Mouse (Mus musculus) right cerebral cortex, postnatal 10 days (tissue): ENCODE measurements at regions not wholly inside any gene's neighbourhood (a gene's known extent, or its start where the extent isn't known, plus 50 kb on each side); places are given as distances from the start of the nearest gene placed in this dataset.

Source experiments
- DNase-seq, 2 experiments: peaks; one replicate each; pipeline ENCODE4 v3.0.0; 2021; ENCODE audit warnings: low spot score in 2 of 2

DNA sequence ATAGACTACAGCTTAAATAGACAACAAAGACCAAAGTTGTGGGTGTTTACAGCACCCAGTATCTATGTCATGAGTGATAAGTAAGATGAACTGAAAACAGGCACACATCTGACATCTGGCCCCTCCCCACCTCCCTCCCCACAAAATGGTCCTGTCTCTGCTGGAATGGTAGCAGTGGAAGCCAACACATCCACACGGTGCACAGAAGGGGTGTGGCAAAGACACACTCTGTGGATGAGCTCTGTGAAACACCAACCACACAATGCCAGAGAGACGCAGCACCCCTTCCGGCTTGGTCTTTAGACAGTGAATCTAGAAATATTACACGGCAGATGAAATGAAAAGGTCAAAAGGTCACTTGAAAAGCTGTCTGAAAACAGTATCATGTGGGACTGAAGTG is 85.6 kb downstream of the Fgf18 start:
- no peak for DNase-seq

- no peak for DNase-seq
These were observed 86.8 kb downstream of the Fgf18 start for GRCm38 (mm10) chr11:33060352-33060751.

- DNase-seq: no peak
These were observed 97.0 kb downstream of the Fgf18 start for GRCm38 (mm10) chr11:33050216-33050615.

DNA sequence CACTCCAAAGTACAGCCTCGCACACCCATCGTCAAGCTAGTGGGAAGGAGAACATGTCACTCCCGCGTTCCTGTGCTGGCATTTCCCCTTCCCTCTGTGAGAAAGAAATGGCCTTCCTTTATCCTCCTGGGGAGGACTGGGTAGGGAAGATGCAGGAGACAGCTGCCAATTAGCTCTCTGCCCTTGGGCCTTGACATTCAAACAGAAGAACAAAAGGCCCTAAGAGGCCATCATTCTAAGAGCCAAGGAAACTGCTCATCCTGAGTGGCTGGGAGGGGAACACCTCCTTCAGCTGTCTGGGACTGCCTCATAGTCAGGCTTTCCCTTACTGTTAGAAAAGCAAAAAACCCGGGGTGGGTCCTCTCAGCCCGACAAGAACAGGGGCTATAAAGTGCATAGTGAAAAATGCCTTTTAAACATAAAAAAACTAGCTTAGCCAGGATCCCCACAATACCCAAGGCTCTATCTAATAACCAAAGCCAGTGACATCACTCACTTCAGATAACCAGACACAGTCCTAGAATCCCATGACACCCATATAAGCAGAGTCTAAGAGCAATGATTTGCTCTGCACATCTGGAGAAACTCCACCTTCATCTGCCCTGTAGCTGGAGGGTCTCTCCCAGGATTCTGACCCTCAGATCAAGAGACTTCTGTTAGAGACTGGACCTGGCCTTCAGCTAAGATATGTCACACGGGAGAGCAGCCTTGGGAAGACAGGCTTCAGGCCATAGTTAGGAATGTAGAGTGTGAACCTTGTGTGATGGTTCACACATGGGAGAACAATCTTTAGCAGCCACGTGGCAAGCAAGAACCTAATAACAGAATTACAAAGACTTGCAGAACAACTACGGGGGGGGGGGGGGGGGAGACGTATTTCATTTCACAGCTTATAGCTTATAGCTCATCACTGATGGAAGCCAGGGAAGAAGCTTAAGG is 107.1 kb downstream of the Fgf18 start:
- no peak for DNase-seq

DNA sequence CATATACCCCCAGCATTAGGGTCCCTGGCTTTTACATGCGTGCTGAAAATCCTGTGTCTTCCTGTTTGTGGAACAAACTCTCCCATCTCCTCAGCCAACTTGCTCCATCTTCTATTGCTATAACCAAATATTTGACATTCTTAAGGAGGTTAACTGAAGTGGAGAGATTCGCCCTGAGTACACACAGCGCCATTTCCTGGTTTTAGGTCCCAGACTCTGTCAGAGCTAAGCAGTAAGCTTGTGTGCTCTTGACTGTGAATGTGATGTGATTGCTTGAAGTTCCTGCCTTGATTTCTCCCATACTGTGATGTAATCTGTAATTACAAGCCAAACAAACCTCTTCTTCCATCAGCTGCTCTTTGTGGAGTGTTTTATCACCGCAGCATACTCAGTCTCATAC is 110.8 kb downstream of the Fgf18 start:
- no peak for DNase-seq

GRCm38 (mm10) chr11:33028920-33029319 is 118.3 kb downstream of the Fgf18 start:
- no peak for DNase-seq

- DNase-seq: no peak
These were observed 120.1 kb downstream of the Fgf18 start for GRCm38 (mm10) chr11:33027121-33027520.

DNA sequence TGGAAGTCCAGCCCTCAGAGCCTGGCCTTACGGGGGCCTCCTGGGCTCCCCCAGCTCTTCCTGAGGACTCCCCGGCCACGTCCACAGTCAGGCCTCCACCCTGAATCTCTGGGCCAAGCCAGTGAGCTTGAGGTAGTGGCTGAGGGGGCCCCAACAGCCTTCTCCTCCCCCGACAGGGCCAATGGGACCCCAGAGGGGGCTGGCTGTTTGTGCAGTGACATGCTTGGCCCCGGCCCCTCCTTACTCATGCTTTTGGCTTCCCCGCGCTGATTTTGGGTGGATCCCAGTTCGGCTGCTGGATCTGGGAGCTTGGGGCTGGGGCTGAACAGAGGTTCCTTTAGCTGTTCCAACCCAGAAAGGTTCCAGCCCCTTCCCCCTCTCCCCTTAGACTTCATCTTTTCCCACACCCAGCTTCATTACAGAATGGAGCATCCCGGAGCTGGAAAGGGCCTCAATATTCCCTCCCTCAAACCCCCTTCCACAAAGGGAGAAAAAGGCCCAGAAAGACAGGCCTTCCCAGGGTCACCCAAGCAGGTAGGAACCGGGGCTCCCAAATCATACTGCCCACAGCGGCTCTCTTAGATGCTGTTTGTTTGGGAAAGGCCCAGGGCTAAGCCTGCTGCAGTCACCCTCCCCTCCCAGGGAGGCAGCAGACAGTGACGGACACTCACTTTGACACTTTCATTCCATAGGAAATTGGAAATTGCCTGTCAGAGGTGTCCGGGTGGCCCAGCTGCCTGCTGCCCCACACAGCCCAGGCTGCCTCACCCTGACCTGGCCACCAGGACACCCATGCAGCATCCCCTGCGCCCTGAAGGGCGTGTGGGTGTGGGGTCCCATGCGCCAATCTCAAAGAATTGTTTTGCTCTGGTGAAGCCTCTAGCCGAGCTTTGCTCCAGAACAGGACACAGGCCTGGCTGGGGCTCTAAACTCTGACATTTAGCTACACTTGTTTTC is 133.7 kb downstream of the Fgf18 start:
- no peak for DNase-seq

DNA sequence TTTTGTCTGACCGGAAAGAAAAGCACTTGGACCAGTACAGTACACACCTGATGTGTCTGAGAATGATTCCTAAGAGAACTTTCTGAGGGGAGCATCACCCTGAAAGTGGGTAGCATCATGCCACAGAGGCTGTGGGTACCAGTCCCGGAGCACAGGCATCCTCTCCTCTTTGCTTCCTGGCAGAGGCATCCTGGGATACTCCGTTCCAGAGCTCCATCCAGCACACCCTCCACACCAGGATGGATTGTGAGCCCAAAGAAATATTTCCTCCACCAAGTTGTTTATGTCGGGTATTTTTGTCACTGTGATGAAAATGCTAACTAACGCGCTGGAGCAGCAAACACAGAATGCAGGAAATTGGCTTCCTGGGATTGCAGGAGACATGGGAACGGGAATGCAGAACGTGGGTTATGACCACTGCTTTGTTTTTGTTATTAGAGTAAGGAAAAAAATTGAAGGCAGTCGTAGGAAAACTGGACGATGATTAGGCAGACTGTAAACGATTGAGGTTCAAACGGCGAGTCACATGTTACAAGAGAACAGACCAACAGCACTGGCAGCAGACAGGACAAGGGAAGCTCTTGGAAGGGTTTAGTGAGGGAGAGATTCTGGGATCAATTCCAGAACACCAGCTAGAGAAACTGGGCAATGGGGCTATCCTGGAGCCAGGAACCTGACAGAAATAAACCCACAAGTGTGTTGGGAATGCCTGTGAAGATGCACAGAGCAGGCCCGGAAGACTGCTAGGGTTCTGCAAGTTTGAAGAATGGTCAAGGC is 134.6 kb downstream of the Fgf18 start:
- peak in 1 of 2 experiments; percentile 34 for DNase-seq

GRCm38 (mm10) chr11:33008611-33009010 is 138.6 kb downstream of the Fgf18 start:
- DNase-seq: no peak

- no peak for DNase-seq
These were observed 139.2 kb downstream of the Fgf18 start for GRCm38 (mm10) chr11:33007826-33008530.

DNA sequence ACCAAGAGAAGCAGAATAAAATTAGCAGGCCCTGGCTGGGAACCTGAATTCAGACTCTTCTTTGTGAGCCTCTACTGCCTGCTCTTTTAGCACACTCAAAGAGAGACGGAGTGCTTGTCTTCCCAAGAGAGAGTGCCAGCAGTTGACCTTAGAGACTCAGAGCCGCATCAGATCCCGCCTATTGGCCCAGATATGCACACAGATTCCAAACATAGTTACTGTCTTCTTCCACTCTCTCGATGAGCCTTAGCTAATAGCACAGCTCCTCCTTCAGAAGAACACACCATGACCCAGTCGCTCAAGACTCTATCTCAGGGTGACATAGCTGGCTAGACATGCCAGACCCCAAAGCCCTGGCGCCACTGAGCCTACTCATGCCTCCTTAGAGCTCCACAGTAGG is 139.8 kb downstream of the Fgf18 start:
- DNase-seq: no peak

DNA sequence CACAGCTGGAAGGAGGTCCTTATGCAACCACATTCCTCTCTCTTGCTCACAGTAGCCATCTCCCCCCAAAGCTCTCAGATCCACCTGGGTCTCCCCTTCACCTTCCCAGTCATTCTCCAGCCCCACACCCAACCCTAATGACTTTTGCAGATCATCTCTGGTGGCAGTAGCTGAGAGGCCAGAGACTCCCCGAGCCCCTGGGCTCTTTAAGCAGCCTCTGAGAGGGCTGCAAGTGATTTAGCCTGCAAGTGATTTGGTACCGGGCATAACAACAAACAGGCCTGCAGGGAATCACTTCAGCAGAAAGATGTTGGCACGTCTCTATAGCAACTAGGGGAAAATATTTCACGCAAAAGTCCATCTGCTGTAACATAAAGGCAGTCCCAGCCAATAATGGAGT is 142.0 kb downstream of the Fgf18 start:
- DNase-seq: peak in 1 of 2 experiments; percentile 36

DNA sequence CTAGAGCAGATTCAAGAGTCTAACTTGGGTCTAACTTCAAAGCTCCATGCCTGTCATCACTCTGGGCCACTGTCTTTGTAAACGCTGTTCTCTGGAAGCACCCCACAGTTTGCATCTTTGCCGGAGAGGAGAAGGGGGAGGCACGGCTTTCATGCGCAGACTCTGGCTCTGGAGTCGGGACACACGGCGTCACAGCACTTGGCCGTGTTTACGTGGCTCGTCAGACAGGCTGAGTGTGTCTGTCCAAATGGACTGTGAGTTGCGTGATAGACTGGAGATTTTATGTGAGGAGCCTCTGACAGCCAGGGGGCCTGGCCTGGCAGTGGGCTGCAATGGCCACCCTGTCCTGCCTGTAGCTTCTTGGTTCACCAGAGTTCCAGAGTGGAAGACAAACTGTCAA is 142.6 kb downstream of the Fgf18 start:
- no peak for DNase-seq

GRCm38 (mm10) chr11:32999684-33000255 is 147.4 kb downstream of the Fgf18 start:
- no peak for DNase-seq

DNA sequence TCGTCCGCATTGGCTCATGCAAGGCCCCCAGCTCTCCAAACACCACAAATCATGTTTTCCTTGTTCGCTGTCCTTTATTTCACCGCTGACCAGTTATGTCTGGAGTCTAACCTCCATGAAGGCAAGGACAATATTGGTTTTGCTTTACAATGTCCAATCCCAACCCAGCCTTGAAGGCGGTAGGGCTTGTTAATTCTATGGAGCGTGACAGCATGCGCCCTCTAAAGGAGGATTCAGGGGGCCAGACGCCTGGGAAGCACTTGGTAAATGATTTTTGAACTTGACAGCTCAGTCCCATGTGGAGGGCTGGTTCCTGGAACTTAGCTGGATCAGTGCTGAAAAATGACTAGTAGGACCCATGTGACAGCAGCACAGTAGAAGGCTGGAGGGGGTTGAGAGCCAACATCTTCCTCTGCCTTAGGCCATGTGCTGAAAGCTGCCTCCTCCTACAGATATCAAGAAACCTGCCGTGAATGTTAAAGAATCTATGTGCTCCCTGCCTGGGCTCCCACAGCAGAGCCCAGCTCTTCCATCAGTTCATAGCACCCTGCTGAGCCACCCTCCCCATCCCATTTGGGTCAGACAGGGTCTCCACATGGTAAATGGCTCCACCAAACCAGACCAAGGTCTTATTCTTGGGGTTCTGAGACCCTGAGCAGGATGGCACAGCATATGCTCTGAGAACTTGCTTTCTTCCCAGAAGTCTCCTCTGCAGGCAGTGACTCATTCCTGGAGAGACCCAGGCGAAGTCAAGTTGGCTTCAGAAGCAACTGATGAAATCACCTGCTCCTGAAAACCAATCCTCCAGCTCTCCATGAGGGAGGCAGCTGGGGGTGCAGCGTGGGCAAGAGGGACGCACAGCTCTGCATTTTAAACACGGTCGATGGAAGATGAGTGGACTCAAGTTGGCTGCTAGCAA is 148.3 kb downstream of the Fgf18 start:
- no peak for DNase-seq

DNA sequence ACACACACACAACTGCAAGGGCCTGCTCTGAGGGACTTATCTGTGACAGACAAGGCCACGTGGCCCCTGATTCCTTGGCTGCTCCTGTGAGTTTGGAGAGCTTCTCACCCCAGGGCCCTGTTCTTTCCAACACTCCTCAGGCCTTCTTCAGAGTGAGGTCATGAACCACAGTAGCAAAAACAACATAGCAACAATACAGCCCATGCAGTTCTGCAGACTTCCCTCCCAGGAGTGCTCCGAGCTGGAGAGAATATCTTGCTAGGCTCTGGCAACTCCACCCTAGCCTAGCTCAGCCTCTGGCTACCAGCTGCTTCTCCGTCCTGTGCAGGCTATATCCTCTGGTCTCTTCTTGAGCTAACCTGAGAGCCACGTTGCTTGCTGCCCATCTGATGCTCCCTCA is 152.8 kb downstream of the Fgf18 start:
- no peak for DNase-seq

- peak in 1 of 2 experiments; percentile 39 for DNase-seq
These were observed 153.8 kb downstream of the Fgf18 start for GRCm38 (mm10) chr11:32993439-32993838.

- DNase-seq: no peak
These were observed 156.1 kb downstream of the Fgf18 start for GRCm38 (mm10) chr11:32991036-32991616.
